Mouse (Mus musculus): ENCODE data around the gene Acyp2. TPM values are rescaled to one million over a fixed set of nuclear protein-coding genes. Genes with fewer than 3 reads are reported as not detected.

Acyp2 gene
- polyA plus RNA-seq, 1 experiment: 29.1 TPM

DNA sequence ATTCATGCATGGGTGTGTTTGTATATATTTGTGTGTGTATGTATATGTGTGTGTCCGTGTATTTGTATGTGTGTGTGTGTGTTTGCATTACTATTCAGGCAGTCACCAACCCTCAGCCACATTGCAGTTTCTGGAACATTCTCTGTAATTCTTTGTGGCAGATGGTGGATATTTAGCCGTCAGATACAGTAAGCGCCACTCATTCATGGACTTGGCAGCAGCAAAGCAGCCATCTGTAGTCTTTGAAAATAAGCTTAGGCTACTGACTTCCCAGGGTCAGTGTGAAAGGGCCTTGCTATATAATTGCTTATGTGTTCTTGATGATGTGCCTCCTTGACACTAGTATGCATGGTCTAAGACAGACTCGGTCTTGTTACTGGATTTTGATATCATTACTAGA lies 141.2 kb downstream of the Acyp2 start:
- no peak for DNase-seq
- Histone ChIP-seq H3K27me3 (replicated peaks; ENCODE audit: control insufficient read depth, insufficient read depth, low read length) (no peaks in the 10 kb centered on the region), H3K4me3 (ENCODE audit: insufficient read depth, low read depth, low read length) (no peak overlapping the region), H3K4me1 (ENCODE audit: control insufficient read depth, insufficient read depth, low read length) (no peaks in the 10 kb centered on the region), H3K36me3 (ENCODE audit: control insufficient read depth, insufficient read depth, low read length) (no peaks in the 10 kb centered on the region), H3K27ac (ENCODE audit: insufficient read depth, low read depth, low read length) (no peak overlapping the region)
- TF ChIP-seq CTCF (conservative IDR thresholded peaks at IDR 0.05; ENCODE audit: insufficient read depth, insufficient read length, low read depth, low read length) (no peak), POLR2A (IDR thresholded peaks at IDR 0.05; ENCODE audit: low read depth, low read length) (no peak)
- WGBS: 95% methylated on average over 4 of the region's 4 CpGs

- H3K36me3 ChIP-seq (ENCODE audit: control insufficient read depth, insufficient read depth, low read length): no peaks in the 10 kb centered on the region
- no peaks in the 10 kb centered on the region for H3K4me1 ChIP-seq (ENCODE audit: control insufficient read depth, insufficient read depth, low read length)
- no peak overlapping the region for H3K4me3 ChIP-seq (ENCODE audit: insufficient read depth, low read depth, low read length)
- 80% methylated on average over 3 of the region's 3 CpGs for WGBS
- H3K27me3 ChIP-seq (replicated peaks; ENCODE audit: control insufficient read depth, insufficient read depth, low read length): no peaks in the 10 kb centered on the region
- no peak for DNase-seq
- no peak for TF ChIP-seq CTCF (conservative IDR thresholded peaks at IDR 0.05; ENCODE audit: insufficient read depth, insufficient read length, low read depth, low read length)
- TF ChIP-seq POLR2A (IDR thresholded peaks at IDR 0.05; ENCODE audit: low read depth, low read length): no peak
- H3K27ac ChIP-seq (ENCODE audit: insufficient read depth, low read depth, low read length): no peak overlapping the region
Observed at GRCm38 (mm10) chr11:30498738-30499355, 150.5 kb downstream of the Acyp2 start.

DNA sequence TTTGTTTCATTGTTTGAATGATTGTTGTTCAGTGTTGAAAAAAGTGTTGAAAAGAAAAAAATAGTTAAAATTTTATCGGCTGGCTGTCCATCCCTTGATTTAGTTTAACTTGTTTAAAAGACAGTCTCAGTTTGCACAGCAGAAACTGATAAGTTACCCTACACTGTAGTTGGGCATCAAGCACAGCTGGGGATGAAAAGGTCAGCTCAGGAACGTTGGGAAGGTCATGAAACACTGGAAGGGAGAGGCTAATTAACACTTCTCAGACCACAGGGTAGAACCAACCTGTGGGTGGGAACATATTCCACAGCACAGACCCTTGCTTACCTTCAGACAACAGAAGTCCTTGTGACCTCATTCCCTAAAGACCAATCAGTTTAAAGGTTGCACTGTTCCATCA lies 152.2 kb downstream of the Acyp2 start:
- H3K4me3 ChIP-seq (ENCODE audit: insufficient read depth, low read depth, low read length): no peak overlapping the region

DNA sequence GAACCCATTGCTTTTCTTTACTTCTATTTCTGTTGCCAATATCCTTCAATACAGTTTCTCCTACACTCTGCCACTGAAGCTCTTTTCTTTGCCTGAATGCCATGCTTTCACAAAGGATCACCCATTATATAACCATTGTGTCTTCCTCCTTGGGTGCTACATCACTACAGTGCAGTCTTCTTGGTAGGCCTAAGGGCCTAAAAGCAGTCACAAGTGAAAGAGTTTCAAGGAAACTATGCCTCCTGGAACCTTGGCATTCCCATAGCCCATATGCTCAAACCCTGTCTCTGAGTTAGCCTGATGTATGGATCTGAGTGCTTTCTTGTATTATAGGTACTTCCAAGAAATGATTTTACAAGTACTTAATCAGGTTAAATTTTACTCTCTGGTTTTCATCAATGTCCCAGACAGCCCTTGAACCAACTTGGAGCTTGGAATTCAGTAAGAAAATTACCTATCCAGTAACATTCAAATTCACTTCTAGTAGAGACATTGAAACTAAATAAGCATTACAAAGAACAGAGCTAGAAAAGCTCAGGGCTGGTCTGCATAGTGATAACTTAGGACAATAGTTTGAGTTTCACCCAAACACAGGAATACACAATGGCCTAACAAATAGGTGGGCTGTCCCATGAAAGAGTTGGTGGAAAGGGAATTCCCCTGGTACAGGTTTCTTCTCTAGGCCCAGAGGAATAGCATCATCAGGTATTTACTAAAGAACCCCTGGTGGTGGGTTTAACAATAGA lies 157.7 kb downstream of the Acyp2 start:
- Histone ChIP-seq H3K27ac (ENCODE audit: insufficient read depth, low read depth, low read length) (no peak overlapping the region), H3K27me3 (replicated peaks; ENCODE audit: control insufficient read depth, insufficient read depth, low read length) (no peaks in the 10 kb centered on the region), H3K4me1 (ENCODE audit: control insufficient read depth, insufficient read depth, low read length) (no peaks in the 10 kb centered on the region), H3K4me3 (ENCODE audit: insufficient read depth, low read depth, low read length) (no peak overlapping the region), H3K36me3 (ENCODE audit: control insufficient read depth, insufficient read depth, low read length) (no peaks in the 10 kb centered on the region)
- DNase-seq: no peak
- TF ChIP-seq CTCF (conservative IDR thresholded peaks at IDR 0.05; ENCODE audit: insufficient read depth, insufficient read length, low read depth, low read length) (no peak), POLR2A (IDR thresholded peaks at IDR 0.05; ENCODE audit: low read depth, low read length) (no peak)

More for the DNA sequence above, 152.2 kb downstream of the Acyp2 start:
- no peak for DNase-seq
- Histone ChIP-seq H3K4me1 (ENCODE audit: control insufficient read depth, insufficient read depth, low read length) (no peaks in the 10 kb centered on the region), H3K27me3 (replicated peaks; ENCODE audit: control insufficient read depth, insufficient read depth, low read length) (no peaks in the 10 kb centered on the region), H3K27ac (ENCODE audit: insufficient read depth, low read depth, low read length) (no peak overlapping the region), H3K36me3 (ENCODE audit: control insufficient read depth, insufficient read depth, low read length) (no peaks in the 10 kb centered on the region)
- WGBS: 56% methylated on average over 2 of the region's 2 CpGs
- no peak for TF ChIP-seq POLR2A (IDR thresholded peaks at IDR 0.05; ENCODE audit: low read depth, low read length)
- TF ChIP-seq CTCF (conservative IDR thresholded peaks at IDR 0.05; ENCODE audit: insufficient read depth, insufficient read length, low read depth, low read length): no peak

- no peak for TF ChIP-seq CTCF (conservative IDR thresholded peaks at IDR 0.05; ENCODE audit: insufficient read depth, insufficient read length, low read depth, low read length)
- no peak for TF ChIP-seq POLR2A (IDR thresholded peaks at IDR 0.05; ENCODE audit: low read depth, low read length)
- Histone ChIP-seq H3K4me1 (ENCODE audit: control insufficient read depth, insufficient read depth, low read length) (no peaks in the 10 kb centered on the region), H3K27ac (ENCODE audit: insufficient read depth, low read depth, low read length) (no peak overlapping the region), H3K36me3 (ENCODE audit: control insufficient read depth, insufficient read depth, low read length) (no peaks in the 10 kb centered on the region), H3K4me3 (ENCODE audit: insufficient read depth, low read depth, low read length) (no peak overlapping the region), H3K27me3 (replicated peaks; ENCODE audit: control insufficient read depth, insufficient read depth, low read length) (no peaks in the 10 kb centered on the region)
- no peak for DNase-seq
- WGBS: 76% methylated on average over 10 of the region's 10 CpGs
Observed at GRCm38 (mm10) chr11:30488183-30488582, 161.2 kb downstream of the Acyp2 start.

GRCm38 (mm10) chr11:30483286-30483685 lies 166.1 kb downstream of the Acyp2 start:
- no peaks in the 10 kb centered on the region for H3K36me3 ChIP-seq (ENCODE audit: control insufficient read depth, insufficient read depth, low read length)
- H3K4me3 ChIP-seq (ENCODE audit: insufficient read depth, low read depth, low read length): no peak overlapping the region
- H3K27ac ChIP-seq (ENCODE audit: insufficient read depth, low read depth, low read length): no peak overlapping the region
- no peaks in the 10 kb centered on the region for H3K4me1 ChIP-seq (ENCODE audit: control insufficient read depth, insufficient read depth, low read length)
- no peak for DNase-seq
- 84% methylated on average over 4 of the region's 4 CpGs for WGBS
- TF ChIP-seq CTCF (conservative IDR thresholded peaks at IDR 0.05; ENCODE audit: insufficient read depth, insufficient read length, low read depth, low read length) (no peak), POLR2A (IDR thresholded peaks at IDR 0.05; ENCODE audit: low read depth, low read length) (no peak)
- H3K27me3 ChIP-seq (replicated peaks; ENCODE audit: control insufficient read depth, insufficient read depth, low read length): no peaks in the 10 kb centered on the region

GRCm38 (mm10) chr11:30471751-30472593 lies 177.4 kb downstream of the Acyp2 start, which contains the start of gene 4930505A04Rik:
Gene 4930505A04Rik, minus strand, starts transcription at chr11:30471827.
- Histone ChIP-seq H3K4me3 (ENCODE audit: insufficient read depth, low read depth, low read length) (peak within 1 kb of the TSS; percentile 75), H3K27me3 (replicated peaks; ENCODE audit: control insufficient read depth, insufficient read depth, low read length) (no peaks in the 10 kb centered on the region), H3K4me1 (ENCODE audit: control insufficient read depth, insufficient read depth, low read length) (no peaks in the 10 kb centered on the region), H3K27ac (ENCODE audit: insufficient read depth, low read depth, low read length) (peak within 1 kb of the TSS; percentile 33; the same call in 1 of the 2 replicates), H3K36me3 (ENCODE audit: control insufficient read depth, insufficient read depth, low read length) (no peaks in the 10 kb centered on the region)
- 6% methylated on average over 17 of the region's 17 CpGs for WGBS
- DNase-seq: peak; percentile 92
- TF ChIP-seq CTCF (conservative IDR thresholded peaks at IDR 0.05; ENCODE audit: insufficient read depth, insufficient read length, low read depth, low read length) (no peak), POLR2A (IDR thresholded peaks at IDR 0.05; ENCODE audit: low read depth, low read length) (no peak)
